Comparison of ENCODE assay signal across 16 mouse cellular contexts in the genomic region with DNA sequence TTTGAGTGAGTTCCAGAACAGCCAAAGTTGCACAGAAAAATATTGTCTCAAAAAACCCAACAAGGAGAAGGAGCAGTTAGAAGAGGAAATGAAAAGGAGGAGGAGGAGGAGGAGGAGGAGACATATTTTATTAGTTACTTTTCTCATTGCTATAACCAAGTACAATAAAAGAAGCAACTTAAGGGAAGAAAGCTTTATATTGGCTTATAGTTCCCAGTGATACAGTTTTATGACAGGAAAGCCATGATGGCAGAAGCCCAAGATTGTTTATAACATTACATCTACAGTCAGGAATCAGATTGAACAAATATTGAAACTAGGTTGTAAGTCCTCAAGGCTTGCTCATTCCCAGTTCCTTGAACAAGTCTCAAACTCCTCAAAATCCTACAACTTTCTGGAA.
"Had no signal": no experiment of that assay in that cellular context is flagged by ENCODE, and none has a peak within 500 bp of the region (broad histone marks: within the 10 kb centered on the region; RNA-seq: fewer than 3 reads in every experiment).

No protein-coding gene starts in this region.

- H3K27ac ChIP-seq: neural tube, embryonic 13.5 days; neural tube, embryonic 15.5 days; stomach, embryonic 15.5 days; stomach, postnatal 0 days had no signal

- H3K4me1 ChIP-seq: neural tube, embryonic 13.5 days; neural tube, embryonic 15.5 days; stomach, embryonic 15.5 days had no signal

- H3K4me2 ChIP-seq: neural tube, embryonic 13.5 days; neural tube, embryonic 15.5 days; stomach, embryonic 15.5 days had no signal

- H3K36me3 ChIP-seq: neural tube, embryonic 13.5 days; neural tube, embryonic 15.5 days; stomach, embryonic 15.5 days had no signal

- H3K9ac ChIP-seq: neural tube, embryonic 13.5 days; neural tube, embryonic 15.5 days; stomach, embryonic 15.5 days had no signal

- H3K4me3 ChIP-seq: neural tube, embryonic 13.5 days; neural tube, embryonic 15.5 days; stomach, embryonic 15.5 days had no signal

- DNase-seq: retina, postnatal 1 day; right cerebral cortex, adult 18-20 months; right cerebral cortex, postnatal 14 days; right cerebral cortex, postnatal 25 days; right cerebral cortex, postnatal 4 days; spleen, adult 18-20 months; thymus, adult 18-20 months; thymus, adult 2 months; thymus, postnatal 14 days; thymus, postnatal 25 days; thymus, postnatal 36 days; thymus, postnatal 4 days had no signal

- H3K27me3 ChIP-seq: neural tube, embryonic 13.5 days; neural tube, embryonic 15.5 days; stomach, embryonic 15.5 days had no signal

- H3K9me3 ChIP-seq: neural tube, embryonic 13.5 days; neural tube, embryonic 15.5 days; stomach, embryonic 15.5 days had no signal
